Mouse (Mus musculus) heart, embryonic 13.5 days (tissue): ENCODE data around the gene Nhsl1. TPM values are rescaled to one million over a fixed set of nuclear protein-coding genes. Genes with fewer than 3 reads are reported as not detected.

ENCODE experiments used
- ATAC-seq: fragments of 200-750 bp; cut with Nextera tagmentation; 2 replicates; pipeline ENCODE4 v1.8.0; 2017; ENCODE audit warnings: moderate TSS enrichment; ENCODE audit not compliant: insufficient number of reproducible peaks, low FRiP score, low TSS enrichment; ENCODE audit errors: extremely low read depth
- H3K27ac ChIP-seq: fragments of 300-500 bp; sonication (generic); replicated peaks from 2 replicates; pipeline ENCODE4 v1.5.1; 2015; ENCODE audit warnings: moderate library complexity, mild to moderate bottlenecking, inconsistent platforms
- H3K27me3 ChIP-seq: fragments of 300-500 bp; sonication (generic); replicated peaks from 2 replicates; pipeline ENCODE4 v1.6.1; 2015; ENCODE audit warnings: mild to moderate bottlenecking, inconsistent platforms
- H3K36me3 ChIP-seq: fragments of 300-500 bp; sonication (generic); 2 replicates; pipeline ENCODE4 v1.6.1; 2015; ENCODE audit warnings: mild to moderate bottlenecking, inconsistent platforms
- H3K4me1 ChIP-seq: fragments of 300-500 bp; sonication (generic); 2 replicates; pipeline ENCODE4 v1.6.1; 2015; ENCODE audit warnings: inconsistent platforms
- H3K4me2 ChIP-seq: fragments of 300-500 bp; sonication (generic); 2 replicates; pipeline ENCODE4 v1.6.1; 2015; ENCODE audit warnings: inconsistent platforms, mild to moderate bottlenecking, moderate library complexity
- H3K4me3 ChIP-seq: fragments of 300-500 bp; sonication (generic); 2 replicates; pipeline ENCODE4 v1.5.1; 2015; ENCODE audit warnings: moderate library complexity, mild to moderate bottlenecking, inconsistent platforms
- H3K9ac ChIP-seq: fragments of 300-500 bp; sonication (generic); 2 replicates; pipeline ENCODE4 v1.6.1; 2015; ENCODE audit warnings: inconsistent platforms, mild to moderate bottlenecking, moderate library complexity
- H3K9me3 ChIP-seq: fragments of 300-500 bp; sonication (generic); 2 replicates; pipeline ENCODE4 v1.6.1; 2016; ENCODE audit warnings: inconsistent platforms
- WGBS: fragments of 180-500 bp; shearing (Covaris S2); methylation state at CpG from one replicate; pipeline ENCODE4 v1.1.7; 2015; ENCODE audit warnings: mixed read lengths; 5-methylcytosine and 5-hydroxymethylcytosine counted together
- polyA plus RNA-seq: library from polyadenylated mRNA; unstranded; fragments of >200 nt; fragmentation: Nextera tagmentation; extraction: Ambion mirVana; gene quantifications from 2 replicates; pipeline ENCODE4 v1.2.1, GENCODE M21; 2015

Nhsl1 gene
- polyA plus RNA-seq, 1 experiment from 2014 or later: 11.1 TPM

DNA sequence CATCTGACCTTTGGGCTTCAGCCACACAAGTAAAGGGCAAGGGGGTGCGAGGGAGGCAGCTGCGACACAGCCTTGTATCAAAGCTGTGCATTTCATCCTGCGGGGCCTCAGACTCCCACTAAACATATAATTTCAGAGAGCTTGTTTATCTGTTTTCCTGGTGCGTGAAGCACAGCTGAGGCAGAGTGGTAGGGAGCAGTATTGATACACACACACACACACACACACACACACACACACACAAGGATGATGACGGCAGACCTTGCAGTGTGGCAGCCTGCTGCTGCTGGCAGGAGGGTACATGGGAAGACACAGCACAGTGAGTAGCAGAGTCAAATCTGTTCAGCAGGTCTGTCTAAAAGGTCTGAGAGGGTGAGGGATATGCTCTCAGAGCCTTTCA is 85.9 kb downstream of the Nhsl1 start:
- Histone ChIP-seq H3K4me1 (peaks cover 28% of the 10 kb centered on the region), H3K27ac (no peak overlapping the region), H3K27me3 (no peaks in the 10 kb centered on the region), H3K9ac (no peak overlapping the region), H3K36me3 (no peaks in the 10 kb centered on the region), H3K9me3 (no peaks in the 10 kb centered on the region), H3K4me2 (no peak overlapping the region), H3K4me3 (no peak overlapping the region)
- WGBS: 74% methylated on average over 5 of the region's 5 CpGs
- ATAC-seq: no peak

DNA sequence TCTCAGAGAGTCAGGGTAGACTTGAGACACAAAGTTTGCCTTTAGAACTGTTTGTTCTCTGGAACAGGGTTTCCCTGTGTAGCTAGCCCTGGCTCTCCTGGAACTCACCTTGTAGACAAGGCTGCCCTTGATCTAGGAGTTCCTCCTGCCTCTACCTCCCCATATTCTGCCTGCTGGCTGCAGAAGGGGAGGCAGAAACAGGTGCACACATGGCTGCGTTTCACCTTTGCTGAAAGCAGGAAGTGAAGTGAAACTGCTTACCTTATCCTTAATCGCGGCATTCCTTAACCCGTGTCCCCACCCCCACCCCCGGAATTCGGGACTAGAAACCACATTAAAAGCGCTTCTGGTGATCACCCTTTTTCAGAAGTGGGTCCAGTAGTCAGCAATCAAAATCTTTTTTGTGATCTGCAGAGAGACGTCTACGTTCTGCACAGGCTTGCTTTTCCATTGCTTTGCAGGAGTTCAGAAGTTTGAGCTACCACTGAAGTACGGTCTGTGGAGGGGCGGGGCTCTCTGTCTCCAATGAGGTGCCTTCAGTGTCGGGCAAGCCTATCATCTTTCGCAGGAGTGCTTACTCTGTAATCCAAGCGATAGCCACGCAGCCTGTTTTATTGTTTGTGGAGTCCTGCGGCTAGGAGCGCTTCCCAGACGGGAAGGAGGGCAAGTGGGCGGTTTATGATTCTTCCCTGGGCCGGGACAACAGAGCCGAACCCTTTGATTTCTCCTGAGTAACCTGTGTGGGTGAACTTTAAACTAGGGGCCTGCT is 88.5 kb downstream of the Nhsl1 start:
- WGBS: under 1% methylated on average over 21 of the region's 21 CpGs
- peaks cover 50% of the 10 kb centered on the region for H3K4me1 ChIP-seq
- H3K27ac ChIP-seq: peak overlapping the region; percentile 73
- peak; percentile 80; the same call in 1 of the 2 replicates for ATAC-seq
- H3K27me3 ChIP-seq: no peaks in the 10 kb centered on the region
- peak overlapping the region; percentile 77 for H3K4me2 ChIP-seq
- peak overlapping the region; percentile 83 for H3K9ac ChIP-seq
- H3K9me3 ChIP-seq: no peaks in the 10 kb centered on the region
- peak overlapping the region; percentile 63 for H3K4me3 ChIP-seq
- no peaks in the 10 kb centered on the region for H3K36me3 ChIP-seq

DNA sequence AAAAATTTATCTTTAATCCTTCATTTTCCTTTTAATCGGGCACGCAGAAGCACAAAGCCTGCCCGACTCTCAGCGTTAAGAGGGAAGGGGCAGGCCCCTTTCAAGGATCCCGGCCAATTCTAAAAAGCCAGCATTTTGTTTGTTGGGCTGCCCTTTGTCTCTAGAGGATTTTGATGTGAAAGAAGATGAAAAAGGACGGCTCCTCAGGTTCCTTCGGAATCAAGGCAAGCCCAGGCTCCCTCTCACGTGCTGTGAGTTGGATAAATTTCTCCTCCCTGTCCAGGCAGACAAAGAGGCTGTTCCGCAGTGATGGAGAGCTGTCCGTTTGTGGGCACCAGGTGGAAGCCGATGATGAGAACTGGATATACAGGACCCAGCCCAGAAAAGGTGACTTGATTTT is 89.3 kb downstream of the Nhsl1 start:
- no peak for ATAC-seq
- Histone ChIP-seq H3K4me3 (peak overlapping the region; percentile 63), H3K9me3 (no peaks in the 10 kb centered on the region), H3K4me1 (peaks cover 52% of the 10 kb centered on the region), H3K27me3 (no peaks in the 10 kb centered on the region), H3K36me3 (no peaks in the 10 kb centered on the region), H3K9ac (peak overlapping the region; percentile 83), H3K27ac (no peak overlapping the region), H3K4me2 (peak overlapping the region; percentile 77)
- 19% methylated on average over 11 of the region's 11 CpGs for WGBS

DNA sequence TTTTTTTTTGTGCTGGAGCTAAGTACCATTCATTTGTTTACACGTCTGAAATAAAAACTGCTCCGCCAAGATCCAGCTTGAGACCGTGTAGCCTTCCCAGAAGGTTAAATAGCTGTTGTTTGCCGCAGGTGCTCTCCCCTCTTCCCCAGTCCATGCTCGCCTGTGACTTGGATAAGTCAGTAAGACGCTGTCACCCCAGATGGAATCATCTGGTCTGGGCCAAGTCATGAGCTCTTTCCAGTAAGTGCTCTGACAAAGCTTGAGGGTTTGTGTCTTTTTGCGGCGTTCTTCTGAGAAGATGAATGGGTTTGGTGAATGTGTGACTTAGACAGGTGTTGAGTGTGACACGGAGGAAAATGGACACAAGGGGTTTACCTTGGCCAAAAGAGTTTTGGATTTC is 89.8 kb downstream of the Nhsl1 start:
- H3K9ac ChIP-seq: peak overlapping the region; percentile 83
- no peak overlapping the region for H3K27ac ChIP-seq
- H3K36me3 ChIP-seq: no peaks in the 10 kb centered on the region
- H3K4me1 ChIP-seq: peaks cover 52% of the 10 kb centered on the region
- H3K4me3 ChIP-seq: peak overlapping the region; percentile 63
- H3K9me3 ChIP-seq: no peaks in the 10 kb centered on the region
- H3K4me2 ChIP-seq: peak overlapping the region; percentile 77
- no peaks in the 10 kb centered on the region for H3K27me3 ChIP-seq
- 39% methylated on average over 9 of the region's 9 CpGs for WGBS
- ATAC-seq: no peak

DNA sequence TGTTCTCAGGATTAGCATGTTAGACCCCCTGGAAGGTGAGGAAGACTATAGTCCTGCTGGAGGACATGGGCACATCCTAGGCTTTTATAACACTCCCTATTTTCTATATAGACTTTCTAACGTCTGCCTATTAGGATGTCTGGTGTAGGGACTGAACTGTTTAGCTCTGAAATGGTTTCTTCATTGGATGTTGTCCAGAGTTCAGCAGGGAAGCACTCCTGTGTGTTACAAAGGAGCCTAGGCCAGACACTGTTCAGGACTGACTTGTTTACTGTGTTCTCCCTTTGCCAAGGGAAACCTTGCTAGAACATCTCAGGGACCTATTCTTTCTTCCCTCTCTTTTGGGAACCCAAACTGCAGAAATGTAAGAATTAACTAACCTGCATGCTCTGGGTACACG is 90.3 kb downstream of the Nhsl1 start:
- no peak overlapping the region for H3K27ac ChIP-seq
- peak overlapping the region; percentile 63 for H3K4me3 ChIP-seq
- peaks cover 52% of the 10 kb centered on the region for H3K4me1 ChIP-seq
- peak overlapping the region; percentile 83 for H3K9ac ChIP-seq
- H3K27me3 ChIP-seq: no peaks in the 10 kb centered on the region
- H3K36me3 ChIP-seq: no peaks in the 10 kb centered on the region
- ATAC-seq: no peak
- no peaks in the 10 kb centered on the region for H3K9me3 ChIP-seq
- peak overlapping the region; percentile 77 for H3K4me2 ChIP-seq
- 50% methylated on average over 2 of the region's 2 CpGs for WGBS

DNA sequence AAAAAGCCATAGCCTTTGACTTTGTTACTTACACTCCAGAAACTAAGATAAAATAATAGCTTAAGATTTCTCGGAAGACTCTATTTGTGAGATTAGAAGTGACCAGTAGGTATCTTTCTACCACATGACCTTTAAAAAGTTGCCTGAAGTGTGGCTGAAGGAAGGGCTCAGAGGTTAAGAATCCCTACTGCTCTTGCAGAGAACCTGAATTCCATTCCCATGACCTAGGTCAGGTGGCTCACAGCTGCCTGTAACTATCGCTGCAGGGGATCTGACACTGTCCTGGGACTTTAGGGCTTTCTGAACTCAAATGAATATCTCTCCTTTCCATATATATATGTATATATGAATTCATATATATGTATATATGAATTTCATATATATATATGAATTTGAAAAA is 92.5 kb downstream of the Nhsl1 start:
- no peak overlapping the region for H3K4me3 ChIP-seq
- H3K4me1 ChIP-seq: peaks cover 64% of the 10 kb centered on the region
- H3K36me3 ChIP-seq: no peaks in the 10 kb centered on the region
- ATAC-seq: no peak
- WGBS: 37% methylated on average over 2 of the region's 2 CpGs
- no peak overlapping the region for H3K4me2 ChIP-seq
- H3K27me3 ChIP-seq: no peaks in the 10 kb centered on the region
- H3K27ac ChIP-seq: no peak overlapping the region
- no peak overlapping the region for H3K9ac ChIP-seq
- H3K9me3 ChIP-seq: no peaks in the 10 kb centered on the region

DNA sequence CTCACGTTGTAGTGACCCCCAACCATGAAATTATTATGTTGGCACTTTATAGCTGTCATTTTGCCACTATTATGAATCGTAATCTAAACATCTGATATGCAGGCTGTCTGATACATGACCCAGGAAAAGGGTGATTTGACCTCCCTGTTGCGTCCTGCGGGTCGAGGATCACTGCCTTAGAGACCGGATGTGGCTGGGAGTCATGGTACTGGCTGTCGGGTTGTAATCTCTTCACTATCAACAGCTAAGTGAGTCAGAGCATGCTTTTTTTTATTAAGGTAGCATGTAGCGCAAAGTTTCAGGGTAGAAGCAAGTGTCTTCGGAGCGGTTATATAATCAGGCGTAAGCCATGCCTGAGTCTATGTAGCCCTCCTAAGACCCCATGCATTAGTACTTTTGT is 97.2 kb downstream of the Nhsl1 start:
- no peak overlapping the region for H3K27ac ChIP-seq
- no peaks in the 10 kb centered on the region for H3K36me3 ChIP-seq
- no peak overlapping the region for H3K4me2 ChIP-seq
- peaks cover 54% of the 10 kb centered on the region for H3K4me1 ChIP-seq
- H3K9me3 ChIP-seq: no peaks in the 10 kb centered on the region
- H3K9ac ChIP-seq: no peak overlapping the region
- 71% methylated on average over 11 of the region's 11 CpGs for WGBS
- no peaks in the 10 kb centered on the region for H3K27me3 ChIP-seq
- no peak overlapping the region for H3K4me3 ChIP-seq
- ATAC-seq: no peak

DNA sequence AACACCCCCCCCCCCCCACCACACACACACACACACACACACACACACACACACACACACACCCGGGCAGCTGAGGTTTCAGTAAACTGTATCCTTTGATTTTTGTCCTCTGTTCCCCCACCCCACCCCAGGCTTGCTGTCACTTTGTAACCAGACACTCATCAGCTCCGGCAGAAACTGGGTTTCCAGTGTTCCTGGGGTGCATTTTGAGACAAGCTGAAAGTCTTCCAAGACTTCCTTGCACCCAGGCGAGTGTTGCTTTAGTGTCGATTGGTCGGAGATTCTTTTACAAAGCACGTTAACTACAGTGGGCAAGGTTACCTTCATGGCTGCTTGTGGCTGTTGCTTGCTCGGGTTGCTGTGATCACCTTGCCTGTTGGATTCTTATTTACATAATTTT is 99.4 kb downstream of the Nhsl1 start:
- Histone ChIP-seq H3K4me2 (peak overlapping the region; percentile 43), H3K27ac (peak overlapping the region; percentile 76), H3K9ac (peak overlapping the region; percentile 60; the same call in 1 of the 2 replicates), H3K4me3 (no peak overlapping the region), H3K9me3 (no peaks in the 10 kb centered on the region), H3K27me3 (no peaks in the 10 kb centered on the region), H3K4me1 (peaks cover 48% of the 10 kb centered on the region), H3K36me3 (no peaks in the 10 kb centered on the region)
- WGBS: 15% methylated on average over 7 of the region's 7 CpGs
- ATAC-seq: no peak

DNA sequence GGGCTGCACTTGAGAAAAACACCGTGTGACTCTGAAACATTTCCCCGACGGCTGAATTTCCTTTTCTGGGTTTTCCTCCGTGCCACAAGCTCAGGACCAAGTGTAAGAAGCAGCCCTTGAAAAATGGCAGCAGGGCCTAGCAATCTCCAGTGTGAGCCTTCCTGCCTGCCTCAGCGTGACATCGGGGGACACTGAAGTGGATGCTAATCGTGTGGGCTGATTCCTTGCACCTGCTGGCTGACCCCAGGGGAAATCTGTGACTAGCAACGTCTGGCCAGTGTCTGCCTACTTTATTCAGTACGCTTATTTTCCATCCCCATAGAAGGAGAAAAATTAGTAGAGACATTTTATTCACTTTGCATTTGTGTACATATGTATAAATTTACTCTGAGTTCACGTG is 100.7 kb downstream of the Nhsl1 start:
- Histone ChIP-seq H3K27ac (peak overlapping the region; percentile 76), H3K36me3 (no peaks in the 10 kb centered on the region), H3K9me3 (no peaks in the 10 kb centered on the region), H3K9ac (peak overlapping the region; percentile 54), H3K27me3 (no peaks in the 10 kb centered on the region), H3K4me1 (peaks cover 54% of the 10 kb centered on the region), H3K4me3 (no peak overlapping the region), H3K4me2 (peak overlapping the region; percentile 9; the same call in 1 of the 2 replicates)
- 42% methylated on average over 10 of the region's 10 CpGs for WGBS
- no peak for ATAC-seq

DNA sequence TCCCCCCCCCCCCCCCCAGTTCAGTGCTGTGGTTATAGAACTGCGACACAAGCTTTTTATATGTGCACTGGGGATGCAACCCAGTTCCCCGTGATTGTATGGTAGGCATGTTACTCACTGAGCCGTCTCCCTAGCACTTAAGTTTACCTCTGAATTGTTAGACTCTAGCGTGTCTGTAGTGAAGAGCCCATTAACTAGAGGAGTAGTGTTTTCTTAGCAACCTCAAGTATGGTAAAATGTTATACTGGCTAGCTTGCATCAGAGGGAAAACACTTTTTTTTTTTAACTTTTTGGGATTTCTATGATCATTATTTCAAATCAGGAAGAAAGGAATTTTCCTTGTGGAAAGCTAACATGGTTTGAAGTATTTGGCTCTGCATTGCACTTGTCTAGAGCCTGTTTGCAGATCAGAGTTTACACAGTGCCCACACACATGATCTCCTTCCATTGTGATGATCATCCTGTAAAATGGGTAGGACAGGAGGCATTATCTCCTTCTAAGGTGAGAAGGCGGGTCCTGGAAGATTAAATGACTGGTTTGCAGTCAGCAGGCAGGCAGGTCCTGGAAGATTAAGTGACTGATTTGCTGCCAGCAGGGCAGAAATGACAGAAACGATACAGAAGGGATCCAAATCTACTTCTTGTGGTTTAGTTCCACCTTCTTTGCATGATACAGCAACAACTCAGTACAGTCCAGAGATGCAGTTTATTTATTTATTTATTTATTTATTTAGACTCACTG is 101.6 kb downstream of the Nhsl1 start:
- Histone ChIP-seq H3K36me3 (no peaks in the 10 kb centered on the region), H3K9ac (no peak overlapping the region), H3K4me2 (no peak overlapping the region), H3K9me3 (no peaks in the 10 kb centered on the region), H3K4me1 (peaks cover 47% of the 10 kb centered on the region), H3K4me3 (no peak overlapping the region), H3K27me3 (no peaks in the 10 kb centered on the region), H3K27ac (no peak overlapping the region)
- ATAC-seq: no peak
- WGBS: 71% methylated on average over 6 of the region's 6 CpGs

DNA sequence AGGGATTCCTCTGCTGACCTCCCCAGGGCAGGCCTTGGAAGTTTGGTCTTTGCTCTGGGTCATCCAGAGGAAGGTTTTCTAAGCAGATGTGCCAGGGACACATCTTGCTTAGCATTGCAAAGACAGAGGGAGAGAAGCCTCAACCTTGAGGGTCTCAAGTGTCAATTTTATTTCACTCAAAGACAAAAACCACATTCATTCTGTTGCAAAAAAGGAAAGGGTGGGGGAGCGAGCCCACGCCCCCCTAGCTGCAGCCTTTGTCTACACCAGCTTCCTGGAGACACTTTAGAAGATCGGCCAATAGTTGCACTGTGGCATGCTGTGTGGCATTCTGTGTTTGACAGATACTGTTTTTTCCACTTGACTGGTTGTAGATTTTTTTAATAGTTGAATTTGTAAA is 104.2 kb downstream of the Nhsl1 start:
- H3K4me3 ChIP-seq: no peak overlapping the region
- no peak overlapping the region for H3K27ac ChIP-seq
- H3K4me2 ChIP-seq: no peak overlapping the region
- ATAC-seq: no peak
- H3K9ac ChIP-seq: peak overlapping the region; percentile 3; the same call in 1 of the 2 replicates
- H3K9me3 ChIP-seq: no peaks in the 10 kb centered on the region
- no peaks in the 10 kb centered on the region for H3K27me3 ChIP-seq
- no peaks in the 10 kb centered on the region for H3K36me3 ChIP-seq
- WGBS: 69% methylated on average over 3 of the region's 3 CpGs
- peaks cover 47% of the 10 kb centered on the region for H3K4me1 ChIP-seq
